Mouse (Mus musculus): ENCODE results near the gene Dennd1a.

The Dennd1a gene

GRCm38 (mm10) chr2:38100289-38100688, 186.9 kb downstream of the Dennd1a start:
- no peak for DNase-seq

GRCm38 (mm10) chr2:38099120-38099773, 187.9 kb downstream of the Dennd1a start:
- peak; percentile 51 to 67 for DNase-seq

- DNase-seq = no peak
These were observed 189.7 kb downstream of the Dennd1a start for GRCm38 (mm10) chr2:38097469-38097868.

- DNase-seq = peak in 1 of 2 experiments; percentile 20
These were observed 190.9 kb downstream of the Dennd1a start for GRCm38 (mm10) chr2:38096328-38096727.

- no peak for DNase-seq
These were observed 192.6 kb downstream of the Dennd1a start for GRCm38 (mm10) chr2:38094380-38095163.

GRCm38 (mm10) chr2:38093968-38094367, 193.2 kb downstream of the Dennd1a start:
- DNase-seq = no peak

- no peak for DNase-seq
These were observed 193.9 kb downstream of the Dennd1a start for GRCm38 (mm10) chr2:38093242-38093641.

GRCm38 (mm10) chr2:38088346-38088745, 198.8 kb downstream of the Dennd1a start:
- peak; percentile 60 to 82 for DNase-seq

GRCm38 (mm10) chr2:38085058-38085457, 202.1 kb downstream of the Dennd1a start:
- DNase-seq = peak in 1 of 2 experiments; percentile 22

- DNase-seq = peak in 1 of 2 experiments; percentile 31
These were observed 203.9 kb downstream of the Dennd1a start for GRCm38 (mm10) chr2:38083251-38083650.

GRCm38 (mm10) chr2:38074495-38074894, 212.7 kb downstream of the Dennd1a start:
- no peak for DNase-seq

GRCm38 (mm10) chr2:38072061-38072460, 215.1 kb downstream of the Dennd1a start:
- no peak for DNase-seq

GRCm38 (mm10) chr2:38068171-38068572, 219.0 kb downstream of the Dennd1a start:
- DNase-seq = no peak

GRCm38 (mm10) chr2:38065914-38066313, 221.3 kb downstream of the Dennd1a start:
- DNase-seq = no peak

GRCm38 (mm10) chr2:38064266-38064665, 222.9 kb downstream of the Dennd1a start:
- no peak for DNase-seq

GRCm38 (mm10) chr2:38062156-38062555, 225.0 kb downstream of the Dennd1a start:
- DNase-seq = peak; percentile 75 to 85

GRCm38 (mm10) chr2:38061474-38061873, 225.7 kb downstream of the Dennd1a start:
- DNase-seq = no peak

- DNase-seq = no peak
These were observed 234.8 kb downstream of the Dennd1a start for GRCm38 (mm10) chr2:38052440-38052839.

- no peak for DNase-seq
These were observed 235.6 kb downstream of the Dennd1a start for GRCm38 (mm10) chr2:38051485-38052085.

GRCm38 (mm10) chr2:38048996-38049395, 238.2 kb downstream of the Dennd1a start:
- DNase-seq = no peak

GRCm38 (mm10) chr2:38045286-38045685, 241.9 kb downstream of the Dennd1a start:
- no peak for DNase-seq

- peak; percentile 75 to 92 for DNase-seq
These were observed 246.3 kb downstream of the Dennd1a start for GRCm38 (mm10) chr2:38040845-38041244.

GRCm38 (mm10) chr2:38039621-38040020, 247.6 kb downstream of the Dennd1a start:
- DNase-seq = no peak

- DNase-seq = no peak
These were observed 258.9 kb downstream of the Dennd1a start for GRCm38 (mm10) chr2:38028317-38028716.
